Mouse (Mus musculus): Measurements from ENCODE around the gene Fgf18.
A peak's percentile ranks its signal among the peaks of the same experiment; 100 is the strongest.

Gene Fgf18

GRCm38 (mm10) chr11:33150364-33150763, 3.2 kb upstream of the Fgf18 start:
- DNase-seq (ENCODE audit: low read depth, low spot score), result no peak

DNA sequence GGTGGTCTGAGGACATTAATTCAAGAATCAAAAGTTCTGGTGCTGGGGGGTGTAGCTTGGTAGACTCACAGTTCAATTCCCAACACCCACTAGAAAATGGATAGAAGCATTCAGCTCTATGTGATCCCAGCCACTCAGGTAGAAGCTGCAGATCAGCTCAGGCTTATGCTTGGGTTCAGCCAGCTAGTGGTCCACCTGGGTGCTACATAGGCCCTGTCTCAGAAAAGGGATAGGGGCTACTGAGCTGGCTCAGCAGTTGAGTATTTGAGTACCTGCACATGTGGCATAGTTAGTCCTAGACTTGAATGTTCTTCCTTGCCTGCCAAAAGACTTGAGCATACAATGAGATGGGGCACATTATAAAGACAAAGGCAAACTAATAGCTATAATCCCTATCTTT, 2.3 kb upstream of the Fgf18 start:
- DNase-seq (ENCODE audit: low read depth, low spot score), result no peak

DNA sequence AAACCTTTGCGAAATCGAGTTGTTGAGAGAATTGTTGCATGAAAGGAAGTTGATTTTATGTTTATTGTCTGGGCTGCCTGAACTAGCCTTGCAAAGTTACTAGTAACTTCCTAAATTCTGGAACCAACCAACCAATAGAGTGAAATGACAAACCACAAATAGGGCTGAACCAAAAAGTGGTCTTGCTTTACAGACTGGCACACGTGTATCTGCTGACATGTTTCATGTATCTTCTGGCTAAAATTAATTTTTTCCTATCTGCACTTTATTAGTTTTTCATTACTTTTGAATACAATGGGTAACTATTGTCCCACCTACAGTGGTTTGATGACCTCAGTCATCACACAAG, 1.9 kb upstream of the Fgf18 start:
- no peak for DNase-seq (ENCODE audit: low read depth, low spot score)

DNA sequence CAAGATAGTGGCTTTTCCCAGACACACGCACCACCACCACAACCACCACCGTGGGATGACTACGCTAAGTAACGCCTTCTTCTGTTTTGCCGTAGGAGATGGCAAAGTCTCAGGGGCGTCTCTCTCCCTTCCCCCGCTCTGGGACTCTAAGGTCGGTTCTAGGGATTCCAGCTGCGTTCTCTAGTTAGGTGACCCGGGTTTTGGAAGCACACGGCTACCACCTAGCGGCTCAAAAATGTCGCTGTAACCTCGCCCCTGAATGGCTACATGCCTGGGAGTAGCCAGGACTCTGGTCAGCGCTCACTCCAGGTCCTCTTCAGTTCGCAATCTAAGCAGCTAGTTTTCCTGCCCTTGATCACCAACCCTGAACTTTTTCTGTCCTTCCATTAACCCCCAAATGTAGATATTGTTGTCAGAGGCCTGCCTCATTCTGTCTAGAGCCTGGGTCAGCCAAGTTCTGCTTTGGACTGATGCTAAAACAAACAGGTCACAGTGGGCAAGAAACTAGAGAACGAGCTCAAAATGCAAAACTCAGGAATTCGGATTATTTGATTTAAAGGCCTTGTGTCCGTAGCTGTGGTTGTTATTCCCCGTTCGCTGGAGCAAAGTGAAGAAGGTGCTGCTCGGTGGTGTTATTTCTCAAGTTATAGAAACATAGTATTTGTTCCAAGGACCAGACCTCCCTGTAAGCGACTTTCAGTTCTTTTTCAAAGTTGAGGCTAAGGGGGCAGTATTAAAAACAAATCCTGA, 1.3 kb upstream of the Fgf18 start:
- DNase-seq (ENCODE audit: low read depth, low spot score), result peak; percentile 94

DNA sequence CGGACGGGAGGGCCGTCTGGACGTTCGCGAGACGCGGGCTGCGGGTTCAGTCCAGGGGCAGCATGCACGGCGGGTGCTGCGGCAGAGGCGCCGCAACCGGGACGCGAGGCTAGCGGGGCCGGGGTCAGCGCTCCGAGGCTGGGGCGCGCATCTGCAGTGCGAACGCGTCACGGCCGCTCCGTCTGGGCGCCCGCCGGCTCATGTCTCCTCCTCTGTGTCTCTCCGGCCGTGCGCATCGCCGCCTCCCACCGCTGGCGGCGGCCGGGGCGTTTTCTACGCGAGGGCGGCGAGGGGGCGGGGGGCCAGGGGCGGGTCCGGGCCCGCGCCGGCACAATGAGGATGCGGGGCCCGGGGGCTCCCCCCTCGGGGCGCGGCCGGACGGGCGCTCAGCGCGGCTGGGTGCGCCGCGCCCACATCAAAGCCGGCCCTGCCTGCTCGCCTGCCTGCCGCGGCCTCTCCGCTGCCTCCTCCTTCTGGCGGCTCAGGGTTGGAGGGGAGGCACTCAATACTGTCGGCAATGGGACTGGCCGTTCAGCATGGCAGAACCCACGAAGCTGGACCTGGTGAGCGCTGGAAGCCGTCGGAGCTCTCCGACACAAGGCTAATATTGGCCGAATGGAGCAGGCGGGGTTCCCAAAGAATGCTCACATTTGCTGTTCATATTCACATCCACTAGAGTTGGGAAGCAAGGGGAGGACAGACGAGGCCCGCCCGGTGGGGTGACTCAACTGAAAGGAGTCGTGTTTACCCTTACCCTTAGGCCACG, 555 bp upstream of the Fgf18 start:
- no peak for DNase-seq (ENCODE audit: low read depth, low spot score)

- no peak for DNase-seq (ENCODE audit: low read depth, low spot score)
Observed at GRCm38 (mm10) chr11:33146651-33147131, 509 bp downstream of the Fgf18 start.

GRCm38 (mm10) chr11:33146143-33146497, 1.1 kb downstream of the Fgf18 start:
- no peak for DNase-seq (ENCODE audit: low read depth, low spot score)

GRCm38 (mm10) chr11:33145201-33146142, 1.7 kb downstream of the Fgf18 start:
- DNase-seq (ENCODE audit: low read depth, low spot score), result no peak

DNA sequence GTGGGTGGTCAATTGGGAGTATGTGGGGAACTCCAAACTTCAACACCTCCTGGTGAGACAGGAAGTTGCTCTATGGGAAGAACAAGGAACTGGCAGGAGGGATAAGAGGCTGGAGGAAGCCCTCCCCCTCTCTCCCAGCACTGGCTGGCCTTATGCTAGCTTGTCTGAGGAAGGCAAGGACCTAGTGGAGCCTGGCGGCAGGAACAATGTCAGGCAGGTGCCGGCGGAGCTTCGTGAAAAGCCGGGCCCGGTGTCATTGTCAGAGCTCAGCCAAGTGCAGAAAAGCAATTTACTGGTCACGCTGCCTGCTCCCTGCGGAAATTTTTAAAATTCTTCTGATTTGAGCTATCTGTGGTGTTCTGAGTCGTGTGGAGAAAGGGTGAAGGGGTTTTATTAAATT, 3.3 kb downstream of the Fgf18 start:
- no peak for DNase-seq (ENCODE audit: low read depth, low spot score)

DNA sequence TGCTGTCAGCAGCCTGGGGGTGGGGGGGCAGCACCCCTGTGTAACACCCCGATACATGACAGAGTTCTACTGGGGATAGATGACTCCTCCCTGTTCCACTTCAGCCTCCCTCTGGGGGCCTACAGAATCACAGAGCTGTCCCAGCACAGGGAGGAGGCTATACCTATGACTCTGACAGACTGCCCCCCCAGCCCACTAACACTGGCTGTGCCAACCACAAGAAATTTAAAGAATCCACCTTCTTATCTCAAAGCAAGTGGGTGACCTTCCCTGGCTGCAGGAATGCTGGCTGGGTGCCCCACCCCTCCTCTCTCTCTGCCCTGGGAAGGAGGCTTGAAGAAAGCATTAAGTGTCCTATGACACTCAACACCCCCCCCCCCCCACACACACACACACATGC, 4.4 kb downstream of the Fgf18 start:
- no peak for DNase-seq (ENCODE audit: low read depth, low spot score)

DNA sequence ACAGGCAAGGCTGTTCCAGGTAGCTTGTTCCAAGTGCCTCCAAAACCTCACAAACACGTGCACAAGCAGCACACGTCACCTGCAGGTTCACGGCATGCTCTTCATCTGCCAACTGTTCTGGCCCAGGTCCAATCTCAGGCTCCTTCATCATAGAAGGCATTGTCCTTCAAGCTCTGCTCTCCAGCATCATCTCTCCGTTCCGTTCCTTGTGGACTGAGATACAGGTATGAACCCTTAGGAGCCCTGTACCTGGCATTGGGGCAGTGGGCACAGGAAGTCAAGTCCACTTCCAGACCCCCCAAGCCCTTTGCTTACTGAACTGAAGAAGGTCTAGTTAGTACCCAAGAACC, 7.1 kb downstream of the Fgf18 start:
- DNase-seq (ENCODE audit: low read depth, low spot score), result no peak

- DNase-seq (ENCODE audit: low read depth, low spot score), result no peak
Observed at GRCm38 (mm10) chr11:33139458-33140110, 7.6 kb downstream of the Fgf18 start.

GRCm38 (mm10) chr11:33138686-33139085, 8.5 kb downstream of the Fgf18 start:
- DNase-seq (ENCODE audit: low read depth, low spot score), result no peak

GRCm38 (mm10) chr11:33134391-33134986, 12.7 kb downstream of the Fgf18 start:
- DNase-seq (ENCODE audit: low read depth, low spot score), result no peak

DNA sequence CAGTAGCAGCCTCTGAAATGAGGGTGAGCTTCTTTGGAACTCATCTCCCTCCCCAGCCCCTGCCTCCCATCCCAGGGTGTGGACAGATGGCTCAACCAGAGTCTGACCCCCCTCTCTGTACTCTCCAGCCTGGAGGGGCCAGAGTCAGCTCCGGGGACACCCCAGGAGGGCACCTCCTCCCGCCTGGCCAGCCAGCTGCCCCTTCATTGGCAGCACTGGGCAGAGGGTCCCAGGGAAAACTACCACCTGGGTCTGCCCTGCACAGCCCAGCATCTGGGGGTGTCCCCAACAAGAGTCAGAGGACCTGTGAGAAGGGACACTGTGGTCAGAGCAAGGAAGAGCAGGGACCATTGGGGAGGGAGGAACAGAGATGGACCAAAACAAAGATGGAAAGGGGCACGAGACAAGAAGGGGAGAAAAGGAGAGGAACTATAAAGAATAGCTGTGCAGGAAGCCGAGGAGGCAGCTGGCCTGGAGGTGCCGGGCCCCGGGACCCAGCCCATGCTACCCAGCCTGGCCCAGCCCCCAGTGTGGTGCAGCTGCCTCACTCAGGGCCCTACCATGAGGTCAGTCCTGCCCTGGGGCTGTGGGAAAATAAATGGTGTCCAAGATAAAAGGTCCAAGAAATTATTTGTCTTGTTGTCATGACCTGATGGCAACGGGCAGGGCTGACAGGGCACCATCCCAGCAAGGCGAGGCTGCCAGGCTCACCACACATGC, 14.4 kb downstream of the Fgf18 start:
- no peak for DNase-seq (ENCODE audit: low read depth, low spot score)

GRCm38 (mm10) chr11:33127058-33127457, 20.1 kb downstream of the Fgf18 start:
- DNase-seq (ENCODE audit: low read depth, low spot score), result no peak

GRCm38 (mm10) chr11:33122575-33123268, 24.5 kb downstream of the Fgf18 start:
- DNase-seq (ENCODE audit: low read depth, low spot score), result no peak

GRCm38 (mm10) chr11:33119556-33119955, 27.6 kb downstream of the Fgf18 start:
- DNase-seq (ENCODE audit: low read depth, low spot score), result no peak

GRCm38 (mm10) chr11:33119116-33119515, 28.1 kb downstream of the Fgf18 start:
- no peak for DNase-seq (ENCODE audit: low read depth, low spot score)

GRCm38 (mm10) chr11:33118480-33118879, 28.7 kb downstream of the Fgf18 start:
- DNase-seq (ENCODE audit: low read depth, low spot score), result no peak

Data from forelimb bud, embryonic 11.5 days (tissue).